Mouse (Mus musculus): ENCODE measurements at regions not wholly inside any gene's neighbourhood (a gene's known extent, or its start where the extent isn't known, plus 50 kb on each side); places are given as distances from the start of the nearest gene placed in this dataset.

DNA sequence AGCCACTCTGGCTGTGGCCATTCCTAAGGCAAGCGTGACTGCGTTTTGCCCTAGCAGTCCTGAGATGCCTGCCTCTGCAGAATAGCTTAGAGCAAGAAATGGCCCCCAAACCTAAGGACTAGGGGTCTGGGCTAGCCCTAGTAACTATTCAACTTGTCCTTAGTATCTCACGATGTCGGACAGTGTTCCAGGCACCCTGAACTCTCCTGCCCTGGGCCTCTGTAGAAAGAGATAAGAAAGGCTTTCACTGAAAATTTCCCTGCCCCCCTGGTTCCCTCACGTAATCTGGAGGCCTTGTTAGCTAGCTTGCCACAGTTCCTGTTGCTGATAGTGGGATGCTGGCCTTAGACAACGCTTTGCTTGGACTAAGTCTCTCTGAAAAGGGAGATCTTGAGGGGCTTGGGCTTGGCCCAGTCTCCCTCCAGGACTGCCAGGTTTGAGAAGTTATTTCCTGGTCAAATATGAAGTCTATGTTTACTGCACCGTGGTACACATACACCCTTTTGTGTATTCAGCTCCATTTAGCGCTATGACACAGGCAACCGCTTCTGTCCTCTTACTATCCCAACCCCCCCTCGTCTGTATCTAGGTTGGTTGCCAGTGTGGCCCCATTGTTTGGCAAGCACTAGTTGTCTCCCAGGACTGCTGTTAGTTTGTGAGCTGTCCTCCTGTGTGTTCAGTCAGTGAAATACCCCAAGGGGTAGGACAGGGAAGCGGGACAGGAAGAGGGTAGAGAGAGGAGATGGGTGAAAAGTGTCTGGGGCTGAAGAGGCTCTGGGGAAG, 104.3 kb upstream of the Trpm1 start:
- Histone ChIP-seq H3K27ac (replicated peaks in 1 of 2; ENCODE audit: control insufficient read depth in 1 of 2, insufficient read depth in 1 of 2, low read depth in 2 of 2, low read length in 2 of 2) (peak overlapping the region; percentile 63 to 78), H3K4me2 (ENCODE audit: low read length) (peak overlapping the region; percentile 76), H3K36me3 (ENCODE audit: control insufficient read depth, insufficient read depth, low read length) (no peaks in the 10 kb centered on the region), H3K9ac (ENCODE audit: low read length) (peak overlapping the region; percentile 78), H3K4me3 (ENCODE audit: control insufficient read depth in 1 of 2, insufficient read depth in 1 of 2, low read depth in 1 of 2, low read length in 2 of 2) (peak overlapping the region; percentile 38 to 47), H3K9me3 (ENCODE audit: control insufficient read depth, low read length) (no peaks in the 10 kb centered on the region), H3K4me1 (ENCODE audit: control insufficient read depth in 2 of 2, insufficient read depth in 2 of 2, low read length in 2 of 2) (peaks cover 21 to 27% of the 10 kb centered on the region in 2 experiments), H3K27me3 (ENCODE audit: control insufficient read depth, insufficient read depth, low read length) (no peaks in the 10 kb centered on the region)
- ATAC-seq (ENCODE audit: insufficient number of reproducible peaks, insufficient read depth, low FRiP score, low read depth), result peak; percentile 60
- WGBS, result 25% methylated on average over 11 of the region's 11 CpGs

DNA sequence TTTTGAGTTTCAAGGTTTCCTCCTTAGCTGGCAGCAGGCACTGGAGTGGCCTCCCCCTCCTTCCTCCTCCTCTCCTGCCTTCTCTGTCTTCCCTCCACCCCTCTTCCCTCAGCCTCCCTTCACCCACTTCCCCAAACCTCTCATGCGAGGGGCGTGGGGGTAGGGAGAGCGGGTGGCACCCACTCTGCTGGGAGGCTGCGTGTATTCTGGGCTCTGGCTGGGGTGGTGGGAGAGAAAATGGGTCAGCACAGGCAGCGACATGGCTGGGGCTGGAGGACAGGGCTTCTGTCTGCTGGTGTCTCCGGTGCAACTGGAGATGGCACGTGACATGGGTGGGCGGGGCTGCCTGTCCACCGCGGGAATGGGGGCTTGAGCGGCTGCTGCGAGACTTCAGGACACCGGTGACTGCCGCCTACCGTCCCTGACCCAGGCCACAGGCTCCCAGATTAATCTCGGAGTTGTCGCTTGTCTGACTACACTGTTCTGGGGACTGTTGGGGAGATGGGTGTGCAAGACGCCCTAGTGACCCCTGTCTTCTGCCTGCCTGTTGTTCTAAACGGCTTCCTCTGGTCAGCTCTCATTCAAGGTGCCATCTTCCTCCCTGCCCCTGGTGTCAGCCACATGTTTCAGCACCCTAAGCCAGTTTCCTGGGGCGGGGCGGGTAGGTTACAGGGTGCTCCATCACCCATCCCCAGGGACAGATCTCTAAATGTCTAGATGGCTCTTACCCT, 105.0 kb upstream of the Trpm1 start:
- Histone ChIP-seq H3K9me3 (ENCODE audit: control insufficient read depth, low read length) (no peaks in the 10 kb centered on the region), H3K36me3 (ENCODE audit: control insufficient read depth, insufficient read depth, low read length) (no peaks in the 10 kb centered on the region), H3K4me2 (ENCODE audit: low read length) (peak overlapping the region; percentile 76), H3K9ac (ENCODE audit: low read length) (peak overlapping the region; percentile 78), H3K4me1 (ENCODE audit: control insufficient read depth in 2 of 2, insufficient read depth in 2 of 2, low read length in 2 of 2) (peaks cover 21 to 27% of the 10 kb centered on the region in 2 experiments), H3K4me3 (ENCODE audit: control insufficient read depth in 1 of 2, insufficient read depth in 1 of 2, low read depth in 1 of 2, low read length in 2 of 2) (peak overlapping the region; percentile 38 to 47), H3K27me3 (ENCODE audit: control insufficient read depth, insufficient read depth, low read length) (no peaks in the 10 kb centered on the region), H3K27ac (replicated peaks in 1 of 2; ENCODE audit: control insufficient read depth in 1 of 2, insufficient read depth in 1 of 2, low read depth in 2 of 2, low read length in 2 of 2) (peak overlapping the region; percentile 73 to 78)
- peak; percentile 86 for ATAC-seq (ENCODE audit: insufficient number of reproducible peaks, insufficient read depth, low FRiP score, low read depth)
- WGBS, result 2% methylated on average over 21 of the region's 21 CpGs

DNA sequence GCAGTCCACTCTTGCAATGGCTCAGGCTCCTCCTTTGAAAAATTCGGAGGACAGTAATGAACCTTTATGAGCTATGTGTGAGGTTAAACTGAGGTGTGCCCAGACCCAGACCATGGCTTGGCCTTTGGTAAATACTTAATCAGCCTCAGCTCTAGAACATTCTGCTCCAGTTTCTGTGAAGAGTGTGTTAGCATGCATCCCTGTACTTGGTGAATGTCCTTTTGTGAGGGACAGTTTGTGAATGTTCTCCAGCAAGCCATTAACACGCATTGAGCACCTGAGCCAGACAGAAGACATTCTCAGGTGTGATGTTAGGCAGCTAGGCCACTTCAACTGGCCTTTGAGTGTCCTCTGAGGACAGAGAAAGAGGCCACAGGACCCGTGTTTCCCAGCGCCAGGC, 105.8 kb upstream of the Trpm1 start:
- Histone ChIP-seq H3K4me3 (ENCODE audit: control insufficient read depth in 1 of 2, insufficient read depth in 1 of 2, low read depth in 1 of 2, low read length in 2 of 2) (no peak overlapping the region), H3K27me3 (ENCODE audit: control insufficient read depth, insufficient read depth, low read length) (no peaks in the 10 kb centered on the region), H3K9ac (ENCODE audit: low read length) (no peak overlapping the region), H3K4me1 (ENCODE audit: control insufficient read depth in 2 of 2, insufficient read depth in 2 of 2, low read length in 2 of 2) (peaks cover 21 to 27% of the 10 kb centered on the region in 2 experiments), H3K4me2 (ENCODE audit: low read length) (peak overlapping the region; percentile 76; the same call in 1 of the 2 replicates), H3K27ac (replicated peaks in 1 of 2; ENCODE audit: control insufficient read depth in 1 of 2, insufficient read depth in 1 of 2, low read depth in 2 of 2, low read length in 2 of 2) (no peak overlapping the region), H3K9me3 (ENCODE audit: control insufficient read depth, low read length) (no peaks in the 10 kb centered on the region), H3K36me3 (ENCODE audit: control insufficient read depth, insufficient read depth, low read length) (no peaks in the 10 kb centered on the region)
- WGBS, result 76% methylated on average over 4 of the region's 4 CpGs
- ATAC-seq (ENCODE audit: insufficient number of reproducible peaks, insufficient read depth, low FRiP score, low read depth), result no peak

DNA sequence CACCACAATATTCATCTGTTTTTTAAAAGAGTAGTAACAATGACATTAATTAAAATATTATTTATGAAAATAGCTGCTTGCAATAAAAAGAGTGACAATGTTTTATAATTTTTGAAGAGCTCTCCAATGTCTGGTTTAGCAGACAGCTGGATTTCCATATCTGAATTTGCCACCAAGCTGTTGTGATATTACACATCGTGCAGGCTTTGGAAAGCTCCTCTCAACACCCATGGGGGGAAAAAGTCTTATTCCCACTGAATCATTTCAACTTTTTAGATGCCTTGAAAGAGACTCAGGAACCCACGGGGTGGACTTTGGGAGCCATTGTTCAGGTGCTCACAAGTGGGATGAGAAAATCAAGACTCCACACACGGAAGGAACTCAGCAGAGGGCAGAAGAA, 106.6 kb upstream of the Klf13 start:
- ATAC-seq (ENCODE audit: insufficient number of reproducible peaks, insufficient read depth, low FRiP score, low read depth), result no peak
- 73% methylated on average over 3 of the region's 3 CpGs for WGBS
- H3K36me3 ChIP-seq (ENCODE audit: control insufficient read depth, insufficient read depth, low read length), result no peaks in the 10 kb centered on the region

DNA sequence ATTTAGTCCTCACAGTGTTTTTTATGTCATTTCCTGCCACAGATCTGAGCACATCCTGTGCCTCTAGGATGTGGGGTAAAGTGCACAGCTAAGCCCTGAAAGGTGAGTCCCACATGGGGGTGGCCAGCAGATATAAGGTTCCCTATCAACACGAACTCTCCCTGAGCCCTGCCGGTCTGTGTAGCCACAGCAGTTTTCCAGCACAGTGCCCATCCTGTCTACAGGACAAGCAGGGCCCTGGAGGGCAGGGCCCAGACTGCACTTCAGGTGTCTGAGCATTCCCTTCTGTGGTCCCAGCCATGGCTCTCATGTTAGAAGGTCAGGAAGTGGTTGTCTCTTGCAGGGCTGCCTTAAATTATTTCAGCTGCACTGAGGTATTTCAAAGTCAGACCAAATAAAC, 104.3 kb upstream of the Klf13 start:
- H3K9me3 ChIP-seq (ENCODE audit: control insufficient read depth, low read length), result no peaks in the 10 kb centered on the region
- ATAC-seq (ENCODE audit: insufficient number of reproducible peaks, insufficient read depth, low FRiP score, low read depth), result no peak
- H3K27me3 ChIP-seq (ENCODE audit: control insufficient read depth, insufficient read depth, low read length), result no peaks in the 10 kb centered on the region
- WGBS, result 44% methylated on average over 2 of the region's 2 CpGs
- H3K4me3 ChIP-seq (ENCODE audit: control insufficient read depth in 1 of 2, insufficient read depth in 1 of 2, low read depth in 1 of 2, low read length in 2 of 2), result no peak overlapping the region
- H3K36me3 ChIP-seq (ENCODE audit: control insufficient read depth, insufficient read depth, low read length), result no peaks in the 10 kb centered on the region
- H3K4me2 ChIP-seq (ENCODE audit: low read length), result no peak overlapping the region
- H3K9ac ChIP-seq (ENCODE audit: low read length), result no peak overlapping the region
- peaks cover 4 to 17% of the 10 kb centered on the region in 2 experiments; a peak in 3 of 4 replicates for H3K4me1 ChIP-seq (ENCODE audit: control insufficient read depth in 2 of 2, insufficient read depth in 2 of 2, low read length in 2 of 2)
- no peak overlapping the region for H3K27ac ChIP-seq (replicated peaks in 1 of 2; ENCODE audit: control insufficient read depth in 1 of 2, insufficient read depth in 1 of 2, low read depth in 2 of 2, low read length in 2 of 2)

More for the DNA sequence above, 106.6 kb upstream of the Klf13 start:
- Histone ChIP-seq H3K4me1 (ENCODE audit: control insufficient read depth in 2 of 2, insufficient read depth in 2 of 2, low read length in 2 of 2) (peaks cover 21 to 22% of the 10 kb centered on the region in 2 experiments), H3K27ac (replicated peaks in 1 of 2; ENCODE audit: control insufficient read depth in 1 of 2, insufficient read depth in 1 of 2, low read depth in 2 of 2, low read length in 2 of 2) (no peak overlapping the region), H3K4me2 (ENCODE audit: low read length) (no peak overlapping the region), H3K9ac (ENCODE audit: low read length) (no peak overlapping the region), H3K4me3 (ENCODE audit: control insufficient read depth in 1 of 2, insufficient read depth in 1 of 2, low read depth in 1 of 2, low read length in 2 of 2) (no peak overlapping the region), H3K9me3 (ENCODE audit: control insufficient read depth, low read length) (no peaks in the 10 kb centered on the region), H3K27me3 (ENCODE audit: control insufficient read depth, insufficient read depth, low read length) (no peaks in the 10 kb centered on the region)

DNA sequence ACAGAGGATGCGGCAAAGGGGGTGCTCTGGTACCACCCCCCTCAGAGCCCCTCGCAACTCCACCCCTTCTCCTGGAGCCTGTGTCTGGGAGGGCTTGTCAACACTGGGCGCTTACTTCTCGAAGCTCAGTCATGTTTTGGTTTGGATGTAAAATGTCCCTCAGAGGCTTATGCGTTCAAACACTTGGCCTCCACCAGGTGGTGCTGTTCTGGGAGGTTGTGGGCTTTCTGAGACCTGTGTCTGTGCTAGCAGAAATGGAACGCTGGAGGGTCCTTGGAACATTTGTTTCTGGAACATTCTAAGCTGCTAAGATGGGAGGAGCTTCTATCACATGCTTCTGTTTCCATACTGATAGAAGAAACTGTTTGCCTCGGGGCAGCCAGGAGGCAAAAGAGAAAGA, 102.6 kb upstream of the Klf13 start:
- WGBS, result 94% methylated on average over 7 of the region's 7 CpGs
- Histone ChIP-seq H3K4me3 (ENCODE audit: control insufficient read depth in 1 of 2, insufficient read depth in 1 of 2, low read depth in 1 of 2, low read length in 2 of 2) (no peak overlapping the region), H3K4me2 (ENCODE audit: low read length) (no peak overlapping the region), H3K27me3 (ENCODE audit: control insufficient read depth, insufficient read depth, low read length) (no peaks in the 10 kb centered on the region), H3K9ac (ENCODE audit: low read length) (no peak overlapping the region), H3K36me3 (ENCODE audit: control insufficient read depth, insufficient read depth, low read length) (no peaks in the 10 kb centered on the region), H3K27ac (replicated peaks in 1 of 2; ENCODE audit: control insufficient read depth in 1 of 2, insufficient read depth in 1 of 2, low read depth in 2 of 2, low read length in 2 of 2) (no peak overlapping the region), H3K9me3 (ENCODE audit: control insufficient read depth, low read length) (no peaks in the 10 kb centered on the region), H3K4me1 (ENCODE audit: control insufficient read depth in 2 of 2, insufficient read depth in 2 of 2, low read length in 2 of 2) (peaks cover 4 to 15% of the 10 kb centered on the region in 2 experiments; a peak in 3 of 4 replicates)
- ATAC-seq (ENCODE audit: insufficient number of reproducible peaks, insufficient read depth, low FRiP score, low read depth), result no peak

DNA sequence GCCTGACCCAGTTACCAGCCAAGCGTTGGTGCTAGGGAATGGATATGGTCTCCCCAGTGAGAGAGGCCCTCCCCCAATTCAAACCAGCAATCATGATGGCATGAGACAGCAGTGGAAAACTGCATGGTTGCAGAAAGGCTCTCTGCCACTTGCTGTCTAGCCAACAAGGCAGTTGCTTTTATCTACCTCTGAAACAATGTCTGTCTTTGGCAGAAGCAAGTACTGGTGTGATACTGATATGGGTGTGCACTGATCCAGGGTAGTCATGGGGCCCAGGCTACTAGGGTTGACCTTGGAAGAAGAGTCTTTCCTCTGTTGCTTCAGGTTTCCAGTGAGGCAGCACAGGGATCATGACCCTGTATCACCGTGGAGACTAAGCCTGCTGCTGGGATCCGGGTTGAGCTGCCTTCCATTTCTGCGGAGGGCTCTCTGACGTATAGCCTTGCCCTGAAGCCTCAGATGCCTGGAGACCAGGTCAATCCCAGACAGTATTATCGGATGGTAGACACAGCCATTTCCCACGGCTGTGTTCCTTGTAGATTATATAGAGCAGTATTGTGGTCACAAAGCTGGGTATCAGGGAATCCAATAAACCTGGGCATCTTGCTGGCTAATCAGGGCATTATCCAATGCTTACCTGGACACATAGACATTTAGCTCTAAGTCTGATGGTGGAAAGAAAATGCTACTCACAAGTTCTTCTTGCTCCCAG, 101.5 kb upstream of the Klf13 start:
- H3K27ac ChIP-seq (replicated peaks in 1 of 2; ENCODE audit: control insufficient read depth in 1 of 2, insufficient read depth in 1 of 2, low read depth in 2 of 2, low read length in 2 of 2), result no peak overlapping the region; a peak in 1 of 4 replicates

More for the DNA sequence above, 101.5 kb upstream of the Klf13 start:
- H3K4me2 ChIP-seq (ENCODE audit: low read length), result no peak overlapping the region
- WGBS, result 73% methylated on average over 7 of the region's 7 CpGs
- no peaks in the 10 kb centered on the region for H3K9me3 ChIP-seq (ENCODE audit: control insufficient read depth, low read length)
- H3K27me3 ChIP-seq (ENCODE audit: control insufficient read depth, insufficient read depth, low read length), result no peaks in the 10 kb centered on the region
- no peak overlapping the region for H3K9ac ChIP-seq (ENCODE audit: low read length)
- no peaks in the 10 kb centered on the region for H3K36me3 ChIP-seq (ENCODE audit: control insufficient read depth, insufficient read depth, low read length)
- peaks cover 5 to 20% of the 10 kb centered on the region in 2 experiments for H3K4me1 ChIP-seq (ENCODE audit: control insufficient read depth in 2 of 2, insufficient read depth in 2 of 2, low read length in 2 of 2)
- H3K4me3 ChIP-seq (ENCODE audit: control insufficient read depth in 1 of 2, insufficient read depth in 1 of 2, low read depth in 1 of 2, low read length in 2 of 2), result no peak overlapping the region
- ATAC-seq (ENCODE audit: insufficient number of reproducible peaks, insufficient read depth, low FRiP score, low read depth), result no peak
